Mouse (Mus musculus): ENCODE measurements around the gene Slc12a6.
"Not testable (repeated sequence)": the region's sequence is repeated elsewhere in the genome, so short reads cannot be mapped to it uniquely, and the experiment has no call there.

Slc12a6 gene

DNA sequence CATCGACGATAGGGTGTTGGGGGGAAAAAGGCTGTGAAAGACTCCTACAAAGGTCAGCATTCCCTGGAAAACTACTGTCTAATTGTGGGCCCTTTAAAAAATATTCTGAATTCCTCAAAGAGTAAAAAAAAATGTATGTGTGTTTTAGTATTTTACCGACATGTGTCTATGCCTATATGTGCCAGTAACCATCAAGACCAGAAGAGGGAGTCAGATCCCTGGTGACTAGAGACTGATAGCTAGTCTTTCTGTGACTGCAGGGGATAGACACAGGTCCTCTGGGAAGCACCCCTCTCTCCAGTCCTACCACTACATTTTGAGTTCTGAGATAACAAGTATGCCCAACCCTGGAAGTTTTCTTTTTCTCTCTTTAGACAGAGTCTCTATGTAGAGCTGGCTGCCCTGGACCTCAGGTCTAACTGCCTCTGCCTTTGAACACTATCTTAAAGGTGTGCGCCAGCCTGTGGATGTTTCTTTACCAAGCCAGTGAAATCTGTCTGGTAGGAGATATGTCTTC, 2.8 kb upstream of the Slc12a6 start:
- DNase-seq (ENCODE audit: low read depth), result peak; percentile 37

DNA sequence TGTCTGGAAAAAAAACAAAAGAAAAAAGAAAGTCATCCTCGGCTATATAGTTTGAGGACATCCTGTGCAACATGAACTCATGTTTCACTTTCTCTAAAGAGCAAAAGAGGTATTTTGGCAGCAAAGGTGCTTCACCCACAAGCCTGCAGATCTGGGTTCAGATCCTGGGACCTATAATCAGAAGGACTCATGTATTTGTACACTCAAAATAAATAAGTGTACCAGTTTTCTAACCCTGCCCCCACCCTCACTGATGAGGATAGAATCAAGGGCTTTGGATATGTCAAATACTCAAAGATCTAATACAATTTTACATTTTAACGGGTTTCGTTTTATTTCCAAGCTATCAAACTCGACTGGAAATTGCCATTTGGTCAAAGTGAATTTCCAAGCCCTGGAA, 1.3 kb upstream of the Slc12a6 start:
- DNase-seq (ENCODE audit: low read depth), result peak; percentile 14

DNA sequence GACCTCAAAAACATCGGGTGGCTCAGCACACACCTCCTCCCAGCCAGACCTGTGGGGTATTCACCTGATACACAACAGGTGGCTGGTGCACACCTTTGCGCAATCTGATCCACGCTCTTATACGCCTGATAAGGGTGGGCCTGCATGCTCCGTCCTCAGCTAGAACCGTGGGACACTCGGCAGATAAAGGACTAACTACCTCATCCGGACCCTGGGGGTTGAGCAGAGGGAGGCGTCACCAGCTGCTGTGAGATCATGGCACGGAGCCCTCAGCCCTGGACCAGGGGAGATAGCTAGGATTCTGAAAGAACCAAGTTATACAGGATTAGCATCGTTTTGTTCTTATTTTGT, 592 bp downstream of the Slc12a6 start, which contains the start of gene Gm21985:
TSS of gene Gm21985 (plus strand) at position 73 of the 351 bp plus-strand sequence.
- no peak for DNase-seq (ENCODE audit: low read depth)

GRCm38 (mm10) chr2:112266780-112267179, 1.2 kb downstream of the Slc12a6 start:
- peak; percentile 32 for DNase-seq (ENCODE audit: low read depth)

DNA sequence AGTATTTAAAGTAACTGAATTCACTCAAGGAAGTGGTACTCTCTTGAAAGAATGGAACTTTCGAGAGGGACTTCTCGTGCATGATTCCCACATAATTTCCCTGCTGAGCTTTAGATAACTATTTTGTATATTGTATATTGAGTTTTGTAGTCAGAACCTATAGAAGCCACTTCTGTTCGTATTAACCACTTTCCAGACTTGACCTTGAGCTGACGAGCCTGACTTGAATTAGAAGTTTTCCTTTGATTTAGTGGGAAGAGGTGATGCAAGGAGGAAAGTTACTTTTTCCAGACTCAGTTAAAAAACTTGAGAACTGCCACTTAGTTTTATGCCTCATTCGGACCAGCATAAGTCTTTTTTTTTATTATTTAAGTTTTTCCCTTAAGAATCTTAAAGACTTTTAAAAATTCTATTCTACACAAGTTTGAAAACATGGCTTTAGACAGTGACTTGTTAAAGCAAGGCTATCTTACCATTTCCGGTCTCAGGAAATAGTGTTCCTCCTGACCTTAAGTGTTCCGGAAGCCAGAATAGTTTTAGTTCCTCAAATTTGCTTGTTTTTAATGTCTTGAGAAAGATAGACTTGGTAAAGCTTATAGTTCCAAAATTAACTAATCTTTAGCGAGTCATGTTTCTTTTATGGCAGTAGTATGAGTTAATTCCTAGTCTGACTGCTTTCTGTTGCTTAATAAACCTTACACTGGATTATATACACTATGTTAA, 2.1 kb downstream of the Slc12a6 start:
- DNase-seq (ENCODE audit: low read depth), result peak; percentile 47

DNA sequence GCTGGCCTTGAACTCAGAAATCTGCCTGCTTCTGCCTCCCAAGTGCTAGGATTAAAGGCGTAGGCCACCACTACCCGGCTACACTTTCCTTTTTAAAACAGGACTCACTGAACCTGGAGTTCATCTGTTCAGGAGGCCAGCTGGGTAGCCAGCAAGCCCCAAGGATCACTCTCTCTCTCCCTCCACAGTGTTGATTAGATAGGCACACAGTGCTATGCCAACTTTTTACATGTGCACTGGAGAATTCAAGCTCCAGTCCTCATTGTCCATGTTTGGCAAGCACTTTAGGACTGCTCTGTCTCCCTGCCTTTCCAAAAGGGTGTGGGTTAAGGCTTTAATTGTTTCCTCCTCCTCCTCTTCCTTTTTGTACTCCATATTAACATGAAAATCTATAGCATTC, 4.4 kb downstream of the Slc12a6 start:
- no peak for DNase-seq (ENCODE audit: low read depth)

- no peak for DNase-seq (ENCODE audit: low read depth)
Observed at GRCm38 (mm10) chr2:112272909-112273308, 7.3 kb downstream of the Slc12a6 start.

- no peak for DNase-seq (ENCODE audit: low read depth)
Observed at GRCm38 (mm10) chr2:112273474-112273873, 7.8 kb downstream of the Slc12a6 start.

GRCm38 (mm10) chr2:112276870-112277269, 11.2 kb downstream of the Slc12a6 start:
- DNase-seq (ENCODE audit: low read depth), result no peak

- DNase-seq (ENCODE audit: low read depth), result no peak
Observed at GRCm38 (mm10) chr2:112282846-112283245, 17.2 kb downstream of the Slc12a6 start.

GRCm38 (mm10) chr2:112284363-112285030, 18.9 kb downstream of the Slc12a6 start:
- DNase-seq (ENCODE audit: low read depth), result peak; percentile 31

GRCm38 (mm10) chr2:112285031-112285390, 19.4 kb downstream of the Slc12a6 start:
- no peak for DNase-seq (ENCODE audit: low read depth)

GRCm38 (mm10) chr2:112286062-112286461, 20.4 kb downstream of the Slc12a6 start:
- DNase-seq (ENCODE audit: low read depth), result not testable (repeated sequence)

- no peak for DNase-seq (ENCODE audit: low read depth)
Observed at GRCm38 (mm10) chr2:112287059-112287458, 21.4 kb downstream of the Slc12a6 start.

DNA sequence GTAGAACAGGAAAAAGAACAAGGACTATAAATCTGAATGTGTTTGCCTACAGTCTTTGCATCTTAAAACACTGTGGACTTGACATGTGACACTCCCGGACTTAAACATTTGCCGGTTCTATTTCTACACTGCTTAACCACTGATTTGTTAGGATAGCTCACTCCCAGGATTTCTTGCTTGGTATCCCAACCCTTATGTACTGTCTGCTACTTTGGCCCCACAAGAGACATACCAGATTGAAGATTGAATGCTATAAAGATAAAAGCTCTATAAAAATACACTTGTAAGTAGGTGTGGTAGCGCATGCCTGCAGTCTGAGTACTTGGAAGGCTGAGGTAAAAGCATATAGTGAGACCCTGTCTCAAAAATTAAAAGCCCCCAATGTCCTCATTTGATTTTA, 23.9 kb downstream of the Slc12a6 start:
- no peak for DNase-seq (ENCODE audit: low read depth)

- DNase-seq (ENCODE audit: low read depth), result no peak
Observed at GRCm38 (mm10) chr2:112292823-112293222, 27.2 kb downstream of the Slc12a6 start.

DNA sequence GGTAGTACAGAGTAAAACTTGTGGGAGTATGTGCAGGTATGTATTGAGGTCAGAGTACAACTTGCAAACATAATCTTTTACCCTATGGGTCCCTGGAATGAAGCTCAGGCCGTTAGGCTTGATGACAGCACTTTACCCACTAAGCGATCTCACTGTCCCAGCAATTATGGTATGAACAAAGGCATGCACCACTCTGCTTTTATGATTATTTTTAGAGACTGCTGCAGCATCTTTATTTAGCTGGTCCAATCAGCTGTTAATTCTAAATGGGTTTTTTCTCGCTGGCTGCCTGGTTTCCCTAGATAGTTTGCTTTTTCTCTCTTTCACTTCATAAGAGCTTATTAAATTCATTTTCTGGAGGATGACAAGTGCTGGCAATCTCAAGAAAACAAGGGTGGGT, 30.6 kb downstream of the Slc12a6 start:
- DNase-seq (ENCODE audit: low read depth), result no peak

DNA sequence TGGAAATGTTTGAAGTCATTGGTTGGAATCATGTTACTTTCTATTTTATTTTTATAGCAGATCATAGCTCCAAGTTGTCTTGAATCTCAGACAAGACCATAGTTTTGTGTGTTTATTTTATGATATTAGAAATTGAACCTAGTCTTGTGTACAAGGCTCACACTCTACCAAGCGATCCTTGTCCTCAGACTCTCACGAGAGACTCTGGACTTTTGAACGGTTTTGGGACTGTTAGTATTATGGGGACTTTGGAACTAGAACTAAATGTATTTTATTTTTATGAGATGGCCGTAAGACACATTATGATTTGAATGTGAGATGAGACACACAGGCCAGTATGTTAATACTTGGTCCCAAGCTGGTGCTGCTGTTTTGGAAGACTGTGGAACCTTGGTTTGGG, 32.6 kb downstream of the Slc12a6 start:
- no peak for DNase-seq (ENCODE audit: low read depth)

DNA sequence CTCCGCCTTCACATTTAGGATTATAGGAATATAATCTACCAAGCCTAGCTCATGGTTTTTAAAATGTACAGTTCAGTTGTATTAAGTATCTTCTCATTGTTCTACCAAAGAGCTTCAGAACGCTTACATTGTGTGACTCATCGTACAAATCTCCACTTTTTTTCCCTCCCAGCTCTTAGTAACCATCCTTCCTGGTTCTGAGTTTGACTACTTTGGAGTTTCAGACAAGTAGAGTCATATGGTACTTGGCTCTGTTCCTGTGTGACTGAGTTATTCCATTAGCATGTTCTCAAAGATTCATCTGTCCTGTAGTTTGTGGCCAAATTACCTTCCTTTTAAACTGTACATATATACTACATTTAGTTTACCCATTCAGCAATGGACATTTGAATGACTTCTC, 43.0 kb downstream of the Slc12a6 start:
- DNase-seq (ENCODE audit: low read depth), result no peak

DNA sequence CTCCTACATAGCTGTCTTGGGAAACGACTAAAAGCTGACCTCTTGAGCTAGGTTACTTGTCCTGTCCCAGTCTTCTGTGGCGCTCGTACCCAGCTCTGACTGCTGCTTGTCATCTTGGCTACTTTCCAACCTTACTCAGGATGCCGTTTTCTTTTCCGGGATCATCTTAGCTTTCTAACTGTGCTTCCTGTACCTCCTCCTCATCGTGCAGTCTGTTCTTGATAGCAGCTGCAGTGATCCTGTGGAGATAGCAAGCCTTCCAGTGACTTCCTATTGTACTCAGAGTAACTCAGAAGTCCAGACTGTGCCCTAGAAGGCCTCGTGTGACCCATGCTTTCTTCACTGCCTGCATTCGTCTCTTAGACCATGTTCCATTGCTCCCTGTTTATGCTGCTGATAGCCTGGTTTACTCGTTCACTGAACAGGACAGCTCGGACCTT, 43.6 kb downstream of the Slc12a6 start:
- DNase-seq (ENCODE audit: low read depth), result peak; percentile 25

- no peak for DNase-seq (ENCODE audit: low read depth)
Observed at GRCm38 (mm10) chr2:112315638-112316037, 50.0 kb downstream of the Slc12a6 start.

DNA sequence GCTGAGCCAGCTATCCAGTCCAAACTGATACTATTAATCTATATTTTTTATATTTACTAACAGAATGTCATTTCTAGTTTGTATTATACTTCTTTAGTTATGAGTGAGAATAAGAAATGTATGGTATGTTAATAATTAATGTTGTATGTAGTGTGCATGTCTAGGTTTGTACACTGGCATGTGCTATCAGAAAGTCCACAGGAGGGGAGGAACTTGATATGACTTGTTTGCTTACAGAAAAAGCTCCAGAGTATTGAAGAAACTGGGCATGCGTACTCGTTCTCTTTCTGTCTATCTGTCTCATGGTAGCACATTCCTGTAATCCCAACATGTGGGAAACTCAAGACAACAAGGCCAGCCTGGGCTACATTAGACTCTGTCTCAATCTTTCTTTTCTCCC, 52.6 kb downstream of the Slc12a6 start:
- no peak for DNase-seq (ENCODE audit: low read depth)

DNA sequence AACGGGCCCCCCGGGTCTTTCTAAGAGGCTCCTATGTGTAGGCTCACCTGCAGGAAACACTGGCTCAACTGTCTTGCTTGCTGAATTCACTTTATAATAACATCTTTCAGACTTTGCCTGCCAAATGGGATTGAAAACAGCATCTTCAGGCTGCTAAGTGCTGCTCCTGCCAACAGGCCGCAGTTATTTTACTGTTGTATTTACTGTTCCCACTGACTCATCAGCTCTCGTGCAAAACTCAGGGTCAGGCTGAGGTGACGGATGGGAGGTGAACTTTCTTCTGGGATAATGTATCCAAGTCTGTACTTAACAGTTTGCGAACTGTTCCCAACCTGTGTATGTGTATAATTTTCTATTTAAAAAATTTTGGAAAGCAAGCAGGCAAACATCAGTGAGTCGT, 53.3 kb downstream of the Slc12a6 start:
- no peak for DNase-seq (ENCODE audit: low read depth)
